Mouse (Mus musculus): Measurements from ENCODE around the gene Fcrl6. TPM values are rescaled to one million over a fixed set of nuclear protein-coding genes. Genes with fewer than 3 reads are reported as not detected.

Gene Fcrl6
- total RNA-seq, 1 experiment: not detected

DNA sequence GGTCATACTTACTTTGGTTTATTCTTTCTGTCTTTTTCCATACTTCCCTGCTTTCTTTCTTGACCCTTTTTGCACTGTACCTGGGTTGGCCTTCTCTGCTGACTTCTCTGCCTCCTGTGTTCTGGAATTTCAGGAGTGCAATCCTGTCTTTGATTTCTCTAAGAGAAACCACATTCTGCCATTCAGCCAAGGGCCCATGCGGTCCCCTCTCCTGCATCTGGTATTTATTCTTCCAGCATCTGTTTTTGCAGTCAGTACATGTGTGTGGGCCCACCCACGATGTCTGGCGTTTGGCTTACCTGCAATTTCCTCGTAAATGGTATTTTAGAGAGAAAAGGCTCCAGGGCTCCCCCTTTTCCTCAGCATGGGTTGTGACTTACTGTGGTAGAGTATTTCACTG lies 15.8 kb upstream of the Fcrl6 start:
- Histone ChIP-seq H3K4me1 (ENCODE audit: control insufficient read depth in 2 of 2, insufficient read depth in 2 of 2, low read length in 2 of 2, poor library complexity in 1 of 2) (0 out of 4 replicates have a peak, but pooled peaks cover 0 to 1% of the 10 kb centered on the region in 2 experiments), H3K9me3 (ENCODE audit: control insufficient read depth, insufficient read depth, low read depth, low read length) (no peaks in the 10 kb centered on the region), H3K36me3 (ENCODE audit: control insufficient read depth, insufficient read depth, low read length, poor library complexity, severe bottlenecking) (no peaks in the 10 kb centered on the region), H3K27ac (ENCODE audit: insufficient read depth, low read depth, low read length, poor library complexity, severe bottlenecking) (no peak overlapping the region), H3K4me3 (ENCODE audit: insufficient read depth in 1 of 2, low read depth in 1 of 2, low read length in 2 of 2, poor library complexity in 1 of 2, severe bottlenecking in 1 of 2) (no peak overlapping the region), H3K9ac (ENCODE audit: insufficient read depth, low read depth, low read length, poor library complexity, severe bottlenecking) (no peak overlapping the region)
- no peak for DNase-seq (ENCODE audit: low read depth, low spot score)
- in situ Hi-C loops (cut with MboI; ENCODE audit: low sequenced_read_pairs in 2 of 2, unreplicated experiment in 2 of 2): no loop called here
- TF ChIP-seq ZC3H11A (IDR thresholded peaks at IDR 0.05; ENCODE audit: borderline replicate concordance, low read depth, low read length) (no peak), HCFC1 (IDR thresholded peaks at IDR 0.05; ENCODE audit: borderline replicate concordance, insufficient read depth, low read length) (no peak), ZNF384 (IDR thresholded peaks at IDR 0.05; ENCODE audit: low read depth, low read length) (no peak), MAFK (IDR thresholded peaks at IDR 0.05; ENCODE audit: insufficient read depth, low read depth, low read length) (no peak), CHD2 (IDR thresholded peaks at IDR 0.05; ENCODE audit: low read depth, low read length) (no peak)

DNA sequence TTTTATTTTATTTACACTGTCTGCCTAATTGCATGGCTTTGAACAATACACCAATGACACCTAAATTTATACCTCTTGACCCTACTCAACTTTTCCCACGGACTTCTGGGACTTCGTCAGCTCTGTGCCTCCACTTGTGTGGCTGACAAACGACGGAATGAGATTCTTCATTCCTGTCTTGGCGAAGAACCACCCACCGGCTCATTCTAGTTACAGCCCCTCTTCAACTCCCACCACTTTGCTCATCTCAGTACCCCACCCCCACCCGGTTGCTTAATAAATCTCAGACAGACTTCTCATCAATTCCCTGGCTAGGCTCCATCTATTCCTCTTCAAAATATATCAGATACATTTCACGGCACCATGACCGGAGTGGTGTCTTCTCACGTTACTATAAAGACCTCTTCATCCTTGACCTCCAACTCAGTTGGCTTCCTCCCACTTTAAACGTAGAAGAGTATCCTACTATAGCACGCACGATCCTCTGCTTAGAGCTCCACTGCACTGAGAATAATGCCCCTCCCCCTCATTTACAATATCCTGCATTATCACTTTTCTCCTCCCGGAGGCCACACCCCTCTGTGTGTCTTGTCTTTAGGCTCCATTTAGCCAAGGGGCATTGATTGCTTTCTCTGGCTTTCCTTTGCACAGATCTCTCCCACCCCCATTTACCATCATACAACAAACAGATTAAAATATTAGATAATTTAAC lies 15.2 kb upstream of the Fcrl6 start:
- Histone ChIP-seq H3K9ac (ENCODE audit: insufficient read depth, low read depth, low read length, poor library complexity, severe bottlenecking) (no peak overlapping the region), H3K9me3 (ENCODE audit: control insufficient read depth, insufficient read depth, low read depth, low read length) (no peaks in the 10 kb centered on the region), H3K27ac (ENCODE audit: insufficient read depth, low read depth, low read length, poor library complexity, severe bottlenecking) (no peak overlapping the region), H3K36me3 (ENCODE audit: control insufficient read depth, insufficient read depth, low read length, poor library complexity, severe bottlenecking) (no peaks in the 10 kb centered on the region), H3K4me3 (ENCODE audit: insufficient read depth in 1 of 2, low read depth in 1 of 2, low read length in 2 of 2, poor library complexity in 1 of 2, severe bottlenecking in 1 of 2) (no peak overlapping the region), H3K4me1 (ENCODE audit: control insufficient read depth in 2 of 2, insufficient read depth in 2 of 2, low read length in 2 of 2, poor library complexity in 1 of 2) (0 out of 4 replicates have a peak, but pooled peaks cover 0 to 1% of the 10 kb centered on the region in 2 experiments)
- no peak for DNase-seq (ENCODE audit: low read depth, low spot score)
- in situ Hi-C loops (cut with MboI; ENCODE audit: low sequenced_read_pairs in 2 of 2, unreplicated experiment in 2 of 2): no loop called here
- TF ChIP-seq CHD2 (IDR thresholded peaks at IDR 0.05; ENCODE audit: low read depth, low read length): no peak
- no peak for TF ChIP-seq ZNF384 (IDR thresholded peaks at IDR 0.05; ENCODE audit: low read depth, low read length)
- no peak for TF ChIP-seq ZC3H11A (IDR thresholded peaks at IDR 0.05; ENCODE audit: borderline replicate concordance, low read depth, low read length)
- TF ChIP-seq HCFC1 (IDR thresholded peaks at IDR 0.05; ENCODE audit: borderline replicate concordance, insufficient read depth, low read length): no peak
- no peak for TF ChIP-seq MAFK (IDR thresholded peaks at IDR 0.05; ENCODE audit: insufficient read depth, low read depth, low read length)

DNA sequence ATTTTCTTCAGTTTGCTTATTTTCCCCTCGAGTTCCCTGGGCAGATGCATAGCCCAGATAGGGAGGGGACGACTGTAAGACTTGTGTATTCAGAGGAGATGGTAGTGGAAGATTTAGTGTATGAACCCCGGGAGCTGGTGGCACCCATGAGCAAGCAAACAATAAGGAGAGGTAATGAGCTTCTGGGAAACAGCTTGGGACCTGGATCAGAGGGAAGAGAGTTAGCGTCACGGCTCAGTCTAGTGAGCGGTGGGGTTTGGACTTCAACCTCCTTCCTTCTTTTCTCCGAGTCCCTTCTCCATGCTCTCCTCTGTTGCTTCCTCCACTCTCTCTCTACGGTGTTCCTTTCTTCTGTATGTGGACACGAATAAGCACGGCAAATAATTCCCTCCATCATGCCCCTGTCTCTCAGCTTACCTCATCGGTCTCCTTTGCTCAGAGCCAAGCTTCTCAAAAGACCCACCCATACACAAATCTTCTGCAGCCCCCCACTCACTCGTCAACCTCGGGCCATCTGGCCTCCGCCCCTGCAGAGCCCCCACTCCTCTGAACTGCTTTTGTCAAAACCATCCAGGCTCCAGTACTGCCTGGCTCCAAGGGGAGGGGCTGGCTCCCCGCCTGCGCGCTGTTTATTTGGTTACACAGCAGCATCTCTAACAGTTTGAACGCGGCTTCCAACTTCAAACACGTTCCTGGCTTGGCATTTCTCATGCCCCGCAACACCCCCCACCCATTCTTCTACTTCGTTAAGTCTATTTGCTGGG lies 14.4 kb upstream of the Fcrl6 start:
- Histone ChIP-seq H3K27ac (ENCODE audit: insufficient read depth, low read depth, low read length, poor library complexity, severe bottlenecking) (no peak overlapping the region), H3K9ac (ENCODE audit: insufficient read depth, low read depth, low read length, poor library complexity, severe bottlenecking) (no peak overlapping the region)

DNA sequence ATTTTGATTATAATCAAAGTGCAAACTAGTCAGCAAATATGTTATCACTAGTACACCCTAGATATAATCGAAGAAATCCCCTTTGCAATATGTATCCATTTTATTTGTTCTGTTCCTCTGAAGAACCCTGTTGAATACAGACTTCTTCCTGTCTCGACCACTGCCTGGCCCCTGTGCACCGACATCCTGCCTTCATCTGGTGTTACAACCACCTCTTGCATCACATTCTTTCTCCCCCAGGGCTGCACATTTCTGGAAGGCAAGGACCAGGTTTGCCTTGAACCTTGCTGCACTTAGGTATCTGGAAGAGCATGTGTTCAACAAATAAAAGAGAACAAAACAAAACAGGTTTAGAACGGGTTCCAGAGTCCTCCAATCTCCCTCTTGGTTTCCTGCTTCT lies 13.1 kb upstream of the Fcrl6 start:
- Histone ChIP-seq H3K9ac (ENCODE audit: insufficient read depth, low read depth, low read length, poor library complexity, severe bottlenecking) (no peak overlapping the region), H3K9me3 (ENCODE audit: control insufficient read depth, insufficient read depth, low read depth, low read length) (no peaks in the 10 kb centered on the region), H3K4me3 (ENCODE audit: insufficient read depth in 1 of 2, low read depth in 1 of 2, low read length in 2 of 2, poor library complexity in 1 of 2, severe bottlenecking in 1 of 2) (no peak overlapping the region), H3K36me3 (ENCODE audit: control insufficient read depth, insufficient read depth, low read length, poor library complexity, severe bottlenecking) (no peaks in the 10 kb centered on the region), H3K4me1 (ENCODE audit: control insufficient read depth in 2 of 2, insufficient read depth in 2 of 2, low read length in 2 of 2, poor library complexity in 1 of 2) (0 out of 4 replicates have a peak, but pooled peaks cover 0 to 1% of the 10 kb centered on the region in 2 experiments), H3K27ac (ENCODE audit: insufficient read depth, low read depth, low read length, poor library complexity, severe bottlenecking) (no peak overlapping the region)
- TF ChIP-seq MAFK (IDR thresholded peaks at IDR 0.05; ENCODE audit: insufficient read depth, low read depth, low read length) (no peak), ZNF384 (IDR thresholded peaks at IDR 0.05; ENCODE audit: low read depth, low read length) (no peak), CHD2 (IDR thresholded peaks at IDR 0.05; ENCODE audit: low read depth, low read length) (no peak), HCFC1 (IDR thresholded peaks at IDR 0.05; ENCODE audit: borderline replicate concordance, insufficient read depth, low read length) (no peak), ZC3H11A (IDR thresholded peaks at IDR 0.05; ENCODE audit: borderline replicate concordance, low read depth, low read length) (no peak)
- DNase-seq (ENCODE audit: low read depth, low spot score): no peak
- in situ Hi-C loops (cut with MboI; ENCODE audit: low sequenced_read_pairs in 2 of 2, unreplicated experiment in 2 of 2): no loop called here

More for the DNA sequence above, 14.4 kb upstream of the Fcrl6 start:
- TF ChIP-seq CHD2 (IDR thresholded peaks at IDR 0.05; ENCODE audit: low read depth, low read length) (no peak), ZC3H11A (IDR thresholded peaks at IDR 0.05; ENCODE audit: borderline replicate concordance, low read depth, low read length) (no peak), MAFK (IDR thresholded peaks at IDR 0.05; ENCODE audit: insufficient read depth, low read depth, low read length) (no peak), HCFC1 (IDR thresholded peaks at IDR 0.05; ENCODE audit: borderline replicate concordance, insufficient read depth, low read length) (no peak), ZNF384 (IDR thresholded peaks at IDR 0.05; ENCODE audit: low read depth, low read length) (no peak)
- no peak overlapping the region for H3K4me3 ChIP-seq (ENCODE audit: insufficient read depth in 1 of 2, low read depth in 1 of 2, low read length in 2 of 2, poor library complexity in 1 of 2, severe bottlenecking in 1 of 2)
- DNase-seq (ENCODE audit: low read depth, low spot score): no peak
- no peaks in the 10 kb centered on the region for H3K36me3 ChIP-seq (ENCODE audit: control insufficient read depth, insufficient read depth, low read length, poor library complexity, severe bottlenecking)
- no peaks in the 10 kb centered on the region for H3K9me3 ChIP-seq (ENCODE audit: control insufficient read depth, insufficient read depth, low read depth, low read length)
- 0 out of 4 replicates have a peak, but pooled peaks cover 0 to 1% of the 10 kb centered on the region in 2 experiments for H3K4me1 ChIP-seq (ENCODE audit: control insufficient read depth in 2 of 2, insufficient read depth in 2 of 2, low read length in 2 of 2, poor library complexity in 1 of 2)
- in situ Hi-C loops (cut with MboI; ENCODE audit: low sequenced_read_pairs in 2 of 2, unreplicated experiment in 2 of 2): no loop called here

All from ES-E14 (cell line).